Mouse (Mus musculus): ENCODE data around the gene Shld1.

GRCm38 (mm10) chr2:132726156-132726555 lies 39.4 kb downstream of the Shld1 start:
- no peak for TF ChIP-seq CTCF (IDR thresholded peaks at IDR 0.05; ENCODE audit: borderline replicate concordance, insufficient read depth, low read depth, low read length)
- TF ChIP-seq POLR2A (IDR thresholded peaks at IDR 0.05; ENCODE audit: borderline replicate concordance, insufficient read depth, low read length): no peak

Measured in cerebellum, adult 2 months (tissue).